Mouse (Mus musculus) spleen, adult 2 months (tissue): ENCODE measurements at regions not wholly inside any gene's neighbourhood (a gene's known extent, or its start where the extent isn't known, plus 50 kb on each side); places are given as distances from the start of the nearest gene placed in this dataset.

Experiments
- CTCF ChIP-seq: fragments of 200-500 bp; IDR thresholded peaks from 2 replicates; pipeline ENCODE4 v1.5.1; 2011; ENCODE audit warnings: mild to moderate bottlenecking, inconsistent platforms; ENCODE audit not compliant: insufficient read depth, insufficient read length, insufficient replicate concordance; ENCODE audit errors: extremely low read depth
- POLR2A ChIP-seq: fragments of 200-500 bp; IDR thresholded peaks from 2 replicates; pipeline ENCODE4 v1.6.1; 2011; ENCODE audit warnings: low read depth, low read length, inconsistent platforms

GRCm38 (mm10) chr15:65478940-65479339 is 464.2 kb upstream of the Gm21961 start:
- TF ChIP-seq POLR2A, result no peak
- TF ChIP-seq CTCF, result no peak
